Mouse (Mus musculus) kidney, adult 2 months (tissue): Measurements from ENCODE around the gene Tmco1.

Experiments
- CTCF ChIP-seq: fragments of 200-500 bp; conservative IDR thresholded peaks from 2 replicates; pipeline ENCODE4 v1.5.1; 2011; ENCODE audit warnings: low read depth, mild to moderate bottlenecking, control low read depth, low read length, moderate library complexity, mixed read lengths; ENCODE audit not compliant: insufficient read depth, insufficient read length
- POLR2A ChIP-seq: fragments of 200-500 bp; IDR thresholded peaks from one replicate; pipeline ENCODE4 v1.6.1; 2011; ENCODE audit warnings: low read depth, low read length, control low read depth

DNA sequence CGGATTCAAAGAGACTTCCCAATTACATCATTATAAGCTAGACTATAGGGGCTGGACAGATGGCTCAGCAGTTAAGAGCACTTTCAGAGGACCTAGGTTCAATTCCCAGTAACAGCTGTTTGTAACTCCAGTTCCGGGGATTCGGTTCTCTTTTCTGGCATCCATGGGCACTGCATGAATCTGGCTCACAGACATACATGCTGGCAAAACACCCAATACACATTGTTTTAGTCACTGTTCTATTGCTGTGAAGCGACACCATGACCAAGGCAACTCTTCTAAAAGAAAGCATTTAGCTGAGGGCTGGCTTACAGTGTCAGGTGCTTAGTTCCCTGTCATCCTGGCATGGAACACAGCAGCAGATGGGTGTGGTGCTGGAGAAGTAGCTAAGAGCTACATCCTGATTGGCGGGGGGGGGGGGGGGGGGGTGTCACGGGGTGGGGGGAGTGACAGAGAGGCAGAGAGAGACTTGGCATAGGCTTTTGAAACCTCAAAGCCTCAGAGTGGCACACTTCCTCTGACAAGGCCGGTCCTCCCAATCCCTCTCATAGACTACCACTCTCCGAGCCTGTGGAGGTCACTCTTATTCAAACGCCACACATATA lies 31.1 kb downstream of the Tmco1 start:
- TF ChIP-seq CTCF = no peak
- TF ChIP-seq POLR2A = no peak
